Mouse (Mus musculus): Measurements from ENCODE around the gene St6galnac3. TPM values are rescaled to one million over a fixed set of nuclear protein-coding genes. Genes with fewer than 3 reads are reported as not detected.
A peak's percentile ranks its signal among the peaks of the same experiment; 100 is the strongest.

Gene St6galnac3
- polyA plus RNA-seq, 2 experiments: 20.7 to 36.0 TPM

DNA sequence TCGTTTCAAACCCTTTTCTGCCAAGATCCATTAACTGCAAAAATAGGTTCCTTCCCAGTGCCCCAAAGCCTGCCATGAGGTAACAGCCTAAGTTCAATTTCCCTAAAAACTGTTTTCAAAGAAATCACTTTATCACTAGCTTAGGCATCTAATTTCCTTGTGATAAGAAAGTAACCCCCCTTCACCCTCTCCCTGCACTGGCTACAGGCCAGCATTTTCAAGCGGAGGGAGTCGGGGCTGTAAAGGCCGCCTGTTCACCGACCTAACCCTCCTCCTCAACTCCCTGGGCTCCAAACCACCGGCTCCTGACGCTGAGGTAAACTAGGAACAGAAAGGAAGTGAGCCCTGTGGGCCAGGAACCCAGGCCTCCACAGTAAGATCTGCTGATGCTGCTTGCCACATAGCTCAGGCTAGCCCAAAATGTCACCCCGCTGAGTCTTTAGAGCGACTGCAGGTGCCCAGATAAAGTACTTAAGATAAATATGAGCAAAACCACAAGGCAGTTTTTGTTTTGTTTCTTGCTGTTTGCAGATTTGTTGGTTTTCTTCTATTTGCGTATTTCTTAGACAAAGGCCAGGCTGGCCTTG, 61.0 kb downstream of the St6galnac3 start:
- 43% methylated on average over 10 of the region's 10 CpGs for WGBS
- Histone ChIP-seq H3K27ac (replicated peaks; ENCODE audit: low read depth, low read length) (no peak overlapping the region), H3K36me3 (ENCODE audit: control insufficient read depth, insufficient read depth, low read length) (no peaks in the 10 kb centered on the region), H3K9me3 (ENCODE audit: control insufficient read depth, low read length) (no peaks in the 10 kb centered on the region), H3K4me1 (ENCODE audit: control insufficient read depth, insufficient read depth, low read length) (peaks cover 10% of the 10 kb centered on the region), H3K27me3 (ENCODE audit: control insufficient read depth, insufficient read depth, low read length) (no peaks in the 10 kb centered on the region), H3K4me3 (replicated peaks; ENCODE audit: low read length) (no peak overlapping the region), H3K4me2 (replicated peaks; ENCODE audit: low read depth, low read length, severe bottlenecking) (no peak overlapping the region), H3K9ac (ENCODE audit: low read depth, low read length, severe bottlenecking) (no peak overlapping the region)
- no peak for TF ChIP-seq POLR2A (IDR thresholded peaks at IDR 0.05; ENCODE audit: borderline replicate concordance, extremely low read depth, insufficient read depth, insufficient read length)
- ATAC-seq (ENCODE audit: low FRiP score, low read depth) (no peak), DNase-seq (ENCODE audit: low spot score) (no peak)

DNA sequence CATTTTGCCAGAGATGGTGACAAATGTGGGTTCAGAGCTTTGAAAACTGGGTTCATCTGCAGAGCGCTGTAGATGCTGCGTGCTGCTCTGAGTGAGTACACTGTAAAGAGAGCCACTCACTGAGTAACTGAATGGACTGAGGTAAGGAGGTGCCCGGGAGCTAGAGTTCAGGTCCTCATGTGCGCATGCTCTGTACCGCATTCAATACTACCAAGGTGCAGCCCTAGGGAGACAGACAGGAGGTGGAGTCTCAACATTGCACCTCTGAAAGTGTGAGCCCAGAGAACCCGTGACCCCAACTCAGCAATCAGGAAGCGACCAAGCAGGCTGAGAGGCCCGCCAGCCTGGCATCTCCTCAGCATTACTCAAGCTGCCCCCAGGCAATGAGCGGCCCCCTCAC, 62.2 kb downstream of the St6galnac3 start:
- Histone ChIP-seq H3K36me3 (ENCODE audit: control insufficient read depth, insufficient read depth, low read length) (no peaks in the 10 kb centered on the region), H3K27me3 (ENCODE audit: control insufficient read depth, insufficient read depth, low read length) (no peaks in the 10 kb centered on the region), H3K9ac (ENCODE audit: low read depth, low read length, severe bottlenecking) (no peak overlapping the region), H3K4me2 (replicated peaks; ENCODE audit: low read depth, low read length, severe bottlenecking) (no peak overlapping the region), H3K4me3 (replicated peaks; ENCODE audit: low read length) (no peak overlapping the region), H3K27ac (replicated peaks; ENCODE audit: low read depth, low read length) (no peak overlapping the region), H3K9me3 (ENCODE audit: control insufficient read depth, low read length) (no peaks in the 10 kb centered on the region), H3K4me1 (ENCODE audit: control insufficient read depth, insufficient read depth, low read length) (peaks cover 5% of the 10 kb centered on the region; the same call in 1 of the 2 replicates)
- ATAC-seq (ENCODE audit: low FRiP score, low read depth): no peak
- DNase-seq (ENCODE audit: low spot score): no peak
- WGBS: 83% methylated on average over 9 of the region's 9 CpGs
- TF ChIP-seq POLR2A (IDR thresholded peaks at IDR 0.05; ENCODE audit: borderline replicate concordance, extremely low read depth, insufficient read depth, insufficient read length): no peak

DNA sequence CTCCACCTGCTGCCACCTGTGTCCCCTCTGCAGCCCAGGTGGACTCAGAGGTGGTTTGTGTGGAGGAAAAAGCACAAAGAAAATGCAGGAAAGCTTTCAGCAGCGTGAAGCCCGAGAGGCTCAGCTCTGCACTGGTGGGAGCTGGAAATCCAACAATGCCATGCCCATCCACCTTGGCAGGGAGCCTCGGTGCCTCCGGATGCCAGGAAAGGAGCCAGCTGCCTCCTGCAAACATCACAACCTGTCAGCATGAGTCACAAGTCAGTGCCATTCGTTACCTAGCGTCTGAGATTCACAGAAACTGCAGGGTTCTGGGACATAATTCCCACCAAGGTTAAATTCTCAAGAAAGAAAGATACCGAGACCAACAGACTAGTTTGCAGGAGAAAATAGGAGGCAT, 63.0 kb downstream of the St6galnac3 start:
- Histone ChIP-seq H3K4me3 (replicated peaks; ENCODE audit: low read length) (no peak overlapping the region), H3K4me2 (replicated peaks; ENCODE audit: low read depth, low read length, severe bottlenecking) (no peak overlapping the region), H3K9ac (ENCODE audit: low read depth, low read length, severe bottlenecking) (no peak overlapping the region), H3K36me3 (ENCODE audit: control insufficient read depth, insufficient read depth, low read length) (no peaks in the 10 kb centered on the region), H3K27me3 (ENCODE audit: control insufficient read depth, insufficient read depth, low read length) (no peaks in the 10 kb centered on the region), H3K27ac (replicated peaks; ENCODE audit: low read depth, low read length) (no peak overlapping the region), H3K4me1 (ENCODE audit: control insufficient read depth, insufficient read depth, low read length) (peaks cover 5% of the 10 kb centered on the region; the same call in 1 of the 2 replicates), H3K9me3 (ENCODE audit: control insufficient read depth, low read length) (no peaks in the 10 kb centered on the region)
- ATAC-seq (ENCODE audit: low FRiP score, low read depth): no peak
- WGBS: 84% methylated on average over 7 of the region's 7 CpGs
- DNase-seq (ENCODE audit: low spot score): no peak
- no peak for TF ChIP-seq POLR2A (IDR thresholded peaks at IDR 0.05; ENCODE audit: borderline replicate concordance, extremely low read depth, insufficient read depth, insufficient read length)

DNA sequence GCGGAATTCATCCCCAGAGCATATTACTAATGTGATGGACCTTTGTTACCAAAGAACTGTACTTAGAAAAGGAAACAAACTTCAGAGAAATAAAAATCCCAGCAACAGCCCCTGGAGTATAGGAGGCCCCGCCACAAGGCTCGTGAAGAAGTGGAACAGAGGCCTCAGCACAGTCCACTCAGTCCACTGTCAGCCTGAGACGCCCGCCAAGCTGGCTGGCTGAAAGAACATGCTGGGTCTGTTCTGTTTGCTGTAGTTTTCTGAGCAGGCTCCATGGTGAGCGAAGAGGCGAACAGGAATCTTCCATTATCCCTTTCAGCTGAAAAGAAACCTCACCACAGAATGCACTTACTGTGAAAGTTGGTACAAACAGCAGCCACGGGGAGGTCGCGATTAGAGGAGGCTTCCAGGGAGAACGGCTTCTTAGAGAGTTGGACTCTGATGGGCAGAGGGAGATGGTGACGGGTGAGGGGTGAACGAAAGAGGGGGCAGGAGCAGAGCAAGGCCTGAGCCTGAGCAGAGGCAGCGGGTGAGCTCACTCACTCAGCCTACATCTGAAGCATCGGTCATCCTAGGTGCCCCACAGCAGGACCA, 65.3 kb downstream of the St6galnac3 start:
- H3K9ac ChIP-seq (ENCODE audit: low read depth, low read length, severe bottlenecking): no peak overlapping the region
- H3K4me1 ChIP-seq (ENCODE audit: control insufficient read depth, insufficient read depth, low read length): peaks cover 5% of the 10 kb centered on the region; the same call in 1 of the 2 replicates
- no peaks in the 10 kb centered on the region for H3K27me3 ChIP-seq (ENCODE audit: control insufficient read depth, insufficient read depth, low read length)
- TF ChIP-seq POLR2A (IDR thresholded peaks at IDR 0.05; ENCODE audit: borderline replicate concordance, extremely low read depth, insufficient read depth, insufficient read length): no peak
- DNase-seq (ENCODE audit: low spot score): no peak
- no peaks in the 10 kb centered on the region for H3K36me3 ChIP-seq (ENCODE audit: control insufficient read depth, insufficient read depth, low read length)
- no peak for ATAC-seq (ENCODE audit: low FRiP score, low read depth)
- H3K27ac ChIP-seq (replicated peaks; ENCODE audit: low read depth, low read length): no peak overlapping the region
- H3K9me3 ChIP-seq (ENCODE audit: control insufficient read depth, low read length): no peaks in the 10 kb centered on the region
- no peak overlapping the region for H3K4me3 ChIP-seq (replicated peaks; ENCODE audit: low read length)
- no peak overlapping the region for H3K4me2 ChIP-seq (replicated peaks; ENCODE audit: low read depth, low read length, severe bottlenecking)
- 80% methylated on average over 15 of the region's 15 CpGs for WGBS

DNA sequence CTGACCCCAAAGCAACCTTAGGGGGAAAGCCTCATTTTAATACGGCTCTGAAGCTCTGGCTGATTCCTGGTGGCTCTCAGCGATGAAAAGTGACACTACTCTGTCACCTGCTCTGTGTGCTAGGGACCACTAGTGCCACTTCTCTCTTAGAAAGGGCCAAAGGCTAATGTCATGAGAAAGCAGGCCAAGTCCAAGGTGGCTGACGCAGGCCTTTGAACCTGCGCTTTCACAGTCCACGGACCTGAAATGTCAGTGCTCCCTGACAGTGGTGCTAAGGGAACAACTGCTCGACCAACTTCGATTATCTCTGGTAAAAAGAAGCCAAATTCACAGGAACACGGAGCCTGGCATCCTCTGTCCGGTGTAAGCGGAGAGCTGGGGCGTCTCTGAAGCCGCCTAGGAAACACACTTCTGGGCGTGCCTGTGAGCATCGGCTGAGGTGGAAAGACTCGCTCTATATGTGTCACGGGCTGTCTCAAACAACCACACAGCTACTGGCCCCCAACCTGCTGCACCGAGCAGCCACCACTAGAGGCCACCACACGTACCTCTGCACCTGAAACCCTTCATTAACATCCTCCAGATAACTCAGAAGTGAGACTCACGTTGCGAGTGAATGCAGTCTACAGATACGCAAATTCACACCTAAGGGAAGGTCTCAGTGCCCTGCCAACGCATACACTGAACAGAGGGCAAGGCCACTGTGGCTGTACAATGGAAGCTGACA, 66.8 kb downstream of the St6galnac3 start:
- no peak for TF ChIP-seq POLR2A (IDR thresholded peaks at IDR 0.05; ENCODE audit: borderline replicate concordance, extremely low read depth, insufficient read depth, insufficient read length)
- no peak overlapping the region for H3K9ac ChIP-seq (ENCODE audit: low read depth, low read length, severe bottlenecking)
- H3K4me3 ChIP-seq (replicated peaks; ENCODE audit: low read length): no peak overlapping the region
- 60% methylated on average over 22 of the region's 22 CpGs for WGBS
- H3K27me3 ChIP-seq (ENCODE audit: control insufficient read depth, insufficient read depth, low read length): no peaks in the 10 kb centered on the region
- H3K27ac ChIP-seq (replicated peaks; ENCODE audit: low read depth, low read length): no peak overlapping the region
- ATAC-seq (ENCODE audit: low FRiP score, low read depth) (0 out of 2 replicates have a peak, but pooled peaks have one; percentile 41), DNase-seq (ENCODE audit: low spot score) (peak; percentile 20)
- H3K4me1 ChIP-seq (ENCODE audit: control insufficient read depth, insufficient read depth, low read length): no peaks in the 10 kb centered on the region
- H3K36me3 ChIP-seq (ENCODE audit: control insufficient read depth, insufficient read depth, low read length): no peaks in the 10 kb centered on the region
- no peaks in the 10 kb centered on the region for H3K9me3 ChIP-seq (ENCODE audit: control insufficient read depth, low read length)
- no peak overlapping the region for H3K4me2 ChIP-seq (replicated peaks; ENCODE audit: low read depth, low read length, severe bottlenecking)

All from limb, embryonic 14.5 days (tissue).